Comparison of ENCODE assay signal across 8 mouse cellular contexts in the genomic region with DNA sequence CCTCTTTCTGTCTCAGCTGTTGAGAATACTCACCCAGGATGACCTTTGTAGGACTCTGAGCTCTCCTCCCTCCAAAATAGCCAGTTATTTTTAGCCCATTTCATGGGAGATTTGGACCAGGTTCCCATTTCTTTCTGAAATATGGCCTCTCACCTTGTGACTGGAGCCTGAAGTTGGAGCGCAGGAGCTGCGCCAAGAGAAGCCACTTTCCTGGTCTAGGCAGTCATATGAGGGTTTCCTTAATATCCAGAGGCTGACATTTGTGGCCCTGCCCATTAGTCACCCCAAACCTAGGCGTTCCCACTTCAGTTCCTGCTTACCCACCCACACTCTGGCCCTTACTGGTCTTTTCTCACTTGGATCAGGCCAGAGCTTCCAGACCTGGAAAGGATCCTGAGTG. TPM values are rescaled to one million over a fixed set of nuclear protein-coding genes. Genes with fewer than 3 reads are reported as not detected.
DNase-seq lines count a peak whose midpoint lies in the region; ATAC-seq and TF ChIP-seq lines count a peak whose summit lies in the region.

A gene (plus strand): TSS at position 308 of the 400 bp plus-strand sequence.

- no peaks in the 10 kb centered on the region for H3K27me3 ChIP-seq in hindbrain, postnatal 0 days (ENCODE audit: insufficient read depth, low read length)
- no peaks in the 10 kb centered on the region for H3K27me3 ChIP-seq in lung, embryonic 16.5 days (ENCODE audit: control insufficient read depth, insufficient read depth, low read depth, low read length)

- H3K4me3 ChIP-seq in ES-E14 (ENCODE audit: insufficient read depth in 1 of 2, low read depth in 1 of 2, low read length in 2 of 2, poor library complexity in 1 of 2, severe bottlenecking in 1 of 2): peak within 1 kb of the TSS; percentile 73 to 91
- peak within 1 kb of the TSS; percentile 66 for H3K4me3 ChIP-seq in hindbrain, postnatal 0 days (ENCODE audit: low read length)
- H3K4me3 ChIP-seq in lung, embryonic 16.5 days (ENCODE audit: low read length): peak within 1 kb of the TSS; percentile 86

- peaks cover 3% of the 10 kb centered on the region; the same call in 1 of the 2 replicates for H3K36me3 ChIP-seq in ES-E14 (ENCODE audit: control insufficient read depth, insufficient read depth, low read length, poor library complexity, severe bottlenecking)
- H3K36me3 ChIP-seq in hindbrain, postnatal 0 days (ENCODE audit: insufficient read depth, low read length): peaks cover 35% of the 10 kb centered on the region
- no peaks in the 10 kb centered on the region for H3K36me3 ChIP-seq in lung, embryonic 16.5 days (ENCODE audit: control insufficient read depth, insufficient read depth, low read length)

- in situ Hi-C loops in ES-E14 (cut with MboI; ENCODE audit: low sequenced_read_pairs in 2 of 2, unreplicated experiment in 2 of 2): no loop called here

- peak within 1 kb of the TSS; percentile 86 for H3K9ac ChIP-seq in ES-E14 (ENCODE audit: insufficient read depth, low read depth, low read length, poor library complexity, severe bottlenecking)
- H3K9ac ChIP-seq in hindbrain, postnatal 0 days (replicated peaks; ENCODE audit: low read length): peak within 1 kb of the TSS; percentile 62
- H3K9ac ChIP-seq in lung, embryonic 16.5 days (ENCODE audit: low read length): peak within 1 kb of the TSS; percentile 75

- H3K9me3 ChIP-seq in ES-E14 (ENCODE audit: control insufficient read depth, insufficient read depth, low read depth, low read length): no peaks in the 10 kb centered on the region
- no peaks in the 10 kb centered on the region for H3K9me3 ChIP-seq in hindbrain, postnatal 0 days (ENCODE audit: low read length)
- H3K9me3 ChIP-seq in lung, embryonic 16.5 days (ENCODE audit: control insufficient read depth, low read length): no peaks in the 10 kb centered on the region

- no peak for ATAC-seq in hindbrain, postnatal 0 days
- ATAC-seq in lung, embryonic 16.5 days (ENCODE audit: low read depth): no peak

- no peak within 1 kb of the TSS; the same call in 1 of the 2 replicates for H3K27ac ChIP-seq in ES-E14 (ENCODE audit: insufficient read depth, low read depth, low read length, poor library complexity, severe bottlenecking)
- H3K27ac ChIP-seq in hindbrain, postnatal 0 days: peak within 1 kb of the TSS; percentile 84
- peak within 1 kb of the TSS; percentile 94 for H3K27ac ChIP-seq in lung, embryonic 16.5 days (ENCODE audit: low read length)

- H3K4me1 ChIP-seq in ES-E14 (ENCODE audit: control insufficient read depth in 2 of 2, insufficient read depth in 2 of 2, low read length in 2 of 2, poor library complexity in 1 of 2): peaks cover 2 to 18% of the 10 kb centered on the region in 2 experiments; a peak in 1 of 4 replicates
- 0 out of 2 replicates have a peak, but pooled peaks cover 8% of the 10 kb centered on the region for H3K4me1 ChIP-seq in hindbrain, postnatal 0 days (ENCODE audit: insufficient read depth, low read length)
- H3K4me1 ChIP-seq in lung, embryonic 16.5 days (replicated peaks; ENCODE audit: control insufficient read depth, insufficient read depth, low read length): peaks cover 18% of the 10 kb centered on the region

- DNase-seq in 3T3-L1 (ENCODE audit: low read depth, low spot score): peak; percentile 4
- no peak for DNase-seq in ES-E14 (ENCODE audit: low read depth, low spot score)
- peak; percentile 41 for DNase-seq in gastrocnemius, postnatal 14 days
- DNase-seq in hindbrain, postnatal 0 days (ENCODE audit: low spot score): no peak
- no peak for DNase-seq in ovary, postnatal 14 days (ENCODE audit: low spot score)
- no peak for DNase-seq in thymus, postnatal 4 days
- no peak for DNase-seq in retina, postnatal 1 day

- intact Hi-C loops in gastrocnemius, postnatal 14 days (cut with DNase I; ENCODE audit: low total_unique reads): no loop called here

- H3K4me2 ChIP-seq in hindbrain, postnatal 0 days (ENCODE audit: low read depth, low read length): peak within 1 kb of the TSS; percentile 69
- H3K4me2 ChIP-seq in lung, embryonic 16.5 days (ENCODE audit: low read depth, low read length): peak within 1 kb of the TSS; percentile 89

- 95% methylated on average over 3 of the region's 3 CpGs for WGBS in hindbrain, postnatal 0 days
- 72% methylated on average over 3 of the region's 3 CpGs for WGBS in lung, embryonic 16.5 days

- no peak for TF ChIP-seq CTCF in hindbrain, postnatal 0 days (IDR thresholded peaks at IDR 0.05; ENCODE audit: low read depth)

TF ChIP-seq in ES-E14, 5 proteins besides CTCF, POLR2A, EP300 and RAD21:
- TF ChIP-seq HCFC1 (IDR thresholded peaks at IDR 0.05; ENCODE audit: borderline replicate concordance, insufficient read depth, low read length) (no peak), ZC3H11A (IDR thresholded peaks at IDR 0.05; ENCODE audit: borderline replicate concordance, low read depth, low read length) (no peak), ZNF384 (IDR thresholded peaks at IDR 0.05; ENCODE audit: low read depth, low read length) (no peak), CHD2 (IDR thresholded peaks at IDR 0.05; ENCODE audit: low read depth, low read length) (no peak), MAFK (IDR thresholded peaks at IDR 0.05; ENCODE audit: insufficient read depth, low read depth, low read length) (no peak)

RNA-seq across cellular contexts. Expression of the gene that starts here (rescaled TPM):
- total RNA-seq in ES-E14 (2012; rRNA removed): 15.1 and 19.8 TPM in 2 replicates
- 10 to 100 TPM; 13.0 to 13.8 TPM for total RNA-seq in gastrocnemius, postnatal 14 days (2021)
- 30.3 and 31.8 TPM in 2 replicates for total RNA-seq in hindbrain, postnatal 0 days (2014; rRNA removed)
- 20.0 and 21.3 TPM in 2 replicates for polyA plus RNA-seq in hindbrain, postnatal 0 days (2015; fragmentation: Nextera tagmentation; extraction: Ambion mirVana)
- 10.0 and 11.2 TPM in 2 replicates for polyA plus RNA-seq in lung, embryonic 16.5 days (2015; fragmentation: Nextera tagmentation; extraction: Ambion mirVana)

Comparison
In these comparisons a context has a peak if more than half of its experiments do, and no peak if none do; other contexts are left out.
1. DNase-seq: peak in 3T3-L1 (single experiment) and gastrocnemius, postnatal 14 days (single experiment); none in ES-E14 (single experiment), hindbrain, postnatal 0 days (single experiment), ovary, postnatal 14 days (single experiment), thymus, postnatal 4 days (single experiment) and retina, postnatal 1 day (single experiment).
2. Peak in every context shown above with its lines, with median percentiles within 50 percentile points of each other: H3K4me3 ChIP-seq and H3K9ac ChIP-seq.